Comparison of ENCODE assay signal across 15 mouse cellular contexts in genomic region chr7:109954622-109955401, GRCm38 (mm10). TPM values are rescaled to one million over a fixed set of nuclear protein-coding genes. Genes with fewer than 3 reads are reported as not detected.
DNase-seq lines count a peak whose midpoint lies in the region; ATAC-seq and TF ChIP-seq lines count a peak whose summit lies in the region.
"Had no signal": no experiment of that assay in that cellular context is flagged by ENCODE, and none has a peak within 500 bp of the region (broad histone marks: within the 10 kb centered on the region; RNA-seq: fewer than 3 reads in every experiment).

No protein-coding gene starts in this region.

- TF ChIP-seq CTCF in gastrocnemius, adult 2 months (IDR thresholded peaks at IDR 0.05): no peak
- TF ChIP-seq CTCF in lung, adult 2 months (IDR thresholded peaks at IDR 0.05; ENCODE audit: insufficient read depth, low read length): no peak

- no peak for TF ChIP-seq POLR2A in lung, adult 2 months (IDR thresholded peaks at IDR 0.05; ENCODE audit: borderline replicate concordance, extremely low read depth, low read depth, low read length)

- intact Hi-C loops in gastrocnemius, adult 2 months (cut with DNase I): no loop called here

- no peak overlapping the region for H3K4me3 ChIP-seq in gastrocnemius, adult 2 months
- no peak overlapping the region for H3K4me3 ChIP-seq in lung, embryonic 15.5 days
- no peak overlapping the region for H3K4me3 ChIP-seq in lung, adult 2 months (replicated peaks; ENCODE audit: extremely low read depth, low read depth, low read length)
- H3K4me3 ChIP-seq: embryonic facial prominence, embryonic 10.5 days; layer of hippocampus, adult 2 months; limb, embryonic 15.5 days; neural tube, embryonic 13.5 days; stomach, embryonic 15.5 days had no signal

- H3K36me3 ChIP-seq in lung, embryonic 15.5 days: no peaks in the 10 kb centered on the region
- H3K36me3 ChIP-seq: embryonic facial prominence, embryonic 10.5 days; limb, embryonic 15.5 days; neural tube, embryonic 13.5 days; stomach, embryonic 15.5 days had no signal

- no peak overlapping the region for H3K4me2 ChIP-seq in lung, embryonic 15.5 days
- H3K4me2 ChIP-seq: limb, embryonic 15.5 days; neural tube, embryonic 13.5 days; stomach, embryonic 15.5 days had no signal

- no peak for DNase-seq in gastrocnemius, adult 2 months
- DNase-seq in gastrocnemius, postnatal 25 days: no peak
- DNase-seq in lung, adult 2 months: no peak
- DNase-seq in kidney, adult 18-20 months: peak; percentile 18
- DNase-seq in kidney, postnatal 25 days: peak; percentile 55 to 57
- no peak for DNase-seq in embryo, embryonic 11 days
- DNase-seq: retina, postnatal 1 day; thymus, postnatal 14 days had no signal

- H3K9ac ChIP-seq in lung, embryonic 15.5 days: no peak overlapping the region
- H3K9ac ChIP-seq: limb, embryonic 15.5 days; neural tube, embryonic 13.5 days; stomach, embryonic 15.5 days had no signal

- no peaks in the 10 kb centered on the region for H3K9me3 ChIP-seq in lung, embryonic 15.5 days
- H3K9me3 ChIP-seq: embryonic facial prominence, embryonic 10.5 days; limb, embryonic 15.5 days; neural tube, embryonic 13.5 days; stomach, embryonic 15.5 days had no signal

- WGBS in lung, embryonic 15.5 days: 46% methylated on average over 6 of the region's 6 CpGs
- WGBS in lung, adult 2 months: 35% methylated on average over 6 of the region's 6 CpGs

- no peak for ATAC-seq in lung, embryonic 15.5 days (ENCODE audit: borderline replicate concordance, extremely low read depth, low FRiP score, low TSS enrichment)
- no peak for ATAC-seq in granulocyte monocyte progenitor cell, adult 5-6 weeks (replicated peaks; ENCODE audit: poor library complexity, severe bottlenecking)

- H3K27me3 ChIP-seq in lung, embryonic 15.5 days: no peaks in the 10 kb centered on the region
- H3K27me3 ChIP-seq: limb, embryonic 15.5 days; neural tube, embryonic 13.5 days; stomach, embryonic 15.5 days had no signal

- H3K4me1 ChIP-seq in lung, embryonic 15.5 days: peaks cover 37% of the 10 kb centered on the region
- H3K4me1 ChIP-seq in lung, adult 2 months (ENCODE audit: control insufficient read depth, insufficient read depth, low read length): peaks cover 28% of the 10 kb centered on the region

- peak overlapping the region; percentile 28; the same call in 1 of the 2 replicates for H3K27ac ChIP-seq in gastrocnemius, adult 2 months
- H3K27ac ChIP-seq in lung, embryonic 15.5 days: peak overlapping the region; percentile 7
- H3K27ac ChIP-seq: embryonic facial prominence, embryonic 10.5 days; limb, embryonic 15.5 days; neural tube, embryonic 13.5 days; stomach, embryonic 15.5 days had no signal

RNA-seq across cellular contexts. Expression of gene Dennd5a, which starts 5.5 kb away (rescaled TPM):
- 10 to 100 TPM; 34.4 to 52.4 TPM for total RNA-seq in gastrocnemius, adult 2 months (2021)
- 10 to 100 TPM; 52.1 to 53.5 TPM for total RNA-seq in gastrocnemius, postnatal 25 days (2021)
- 35.4 and 38.4 TPM in 2 replicates for polyA plus RNA-seq in lung, embryonic 15.5 days (2015; fragmentation: Nextera tagmentation; extraction: Ambion mirVana)
- 122 and 134 TPM in 2 replicates for polyA plus RNA-seq in lung, adult 2 months (2012; rRNA removed)
- total RNA-seq in granulocyte monocyte progenitor cell, adult 5-6 weeks (2014; fragmentation: Nextera tagmentation): 79.8 and 85.7 TPM in 2 replicates
- 52.4 and 56.1 TPM in 2 replicates for total RNA-seq in granulocyte monocyte progenitor cell, adult 5-6 weeks (2017)

RNA-seq across cellular contexts. Expression of gene Tmem41b, which starts 31.9 kb away (rescaled TPM):
- 10 to 100 TPM; 25.4 to 27.0 TPM for total RNA-seq in gastrocnemius, adult 2 months (2021)
- 10 to 100 TPM; 22.3 to 28.3 TPM for total RNA-seq in gastrocnemius, postnatal 25 days (2021)
- polyA plus RNA-seq in lung, embryonic 15.5 days (2015; fragmentation: Nextera tagmentation; extraction: Ambion mirVana): 61.6 and 65.6 TPM in 2 replicates
- 23.8 and 26.8 TPM in 2 replicates for polyA plus RNA-seq in lung, adult 2 months (2012; rRNA removed)
- 18.8 and 30.2 TPM in 2 replicates for total RNA-seq in granulocyte monocyte progenitor cell, adult 5-6 weeks (2014; fragmentation: Nextera tagmentation)
- 21.6 and 40.5 TPM in 2 replicates for total RNA-seq in granulocyte monocyte progenitor cell, adult 5-6 weeks (2017)

Comparison
In these comparisons a context has a peak if more than half of its experiments do, and no peak if none do; other contexts are left out.
1. DNase-seq: peak in kidney, adult 18-20 months (single experiment) and kidney, postnatal 25 days (2 of 2); none in gastrocnemius, adult 2 months (single experiment), gastrocnemius, postnatal 25 days (single experiment), lung, adult 2 months (single experiment) and embryo, embryonic 11 days (single experiment).